Mouse (Mus musculus): ENCODE data around the gene Krtdap. TPM values are rescaled to one million over a fixed set of nuclear protein-coding genes. Genes with fewer than 3 reads are reported as not detected.
A peak's percentile ranks its signal among the peaks of the same experiment; 100 is the strongest.

Gene Krtdap
- total RNA-seq, 1 experiment = 4.9 TPM

GRCm38 (mm10) chr7:30790141-30790540, 2.4 kb downstream of the Krtdap start:
- Histone ChIP-seq H3K36me3 (ENCODE audit: control insufficient read depth, insufficient read depth, low read length, poor library complexity, severe bottlenecking) (no peaks in the 10 kb centered on the region), H3K4me1 (ENCODE audit: control insufficient read depth in 2 of 2, insufficient read depth in 2 of 2, low read length in 2 of 2, poor library complexity in 1 of 2) (peaks cover 2 to 21% of the 10 kb centered on the region in 2 experiments; a peak in 3 of 4 replicates), H3K4me3 (ENCODE audit: insufficient read depth in 1 of 2, low read depth in 1 of 2, low read length in 2 of 2, poor library complexity in 1 of 2, severe bottlenecking in 1 of 2) (no peak overlapping the region), H3K27ac (ENCODE audit: insufficient read depth, low read depth, low read length, poor library complexity, severe bottlenecking) (no peak overlapping the region), H3K9me3 (ENCODE audit: control insufficient read depth, insufficient read depth, low read depth, low read length) (no peaks in the 10 kb centered on the region), H3K9ac (ENCODE audit: insufficient read depth, low read depth, low read length, poor library complexity, severe bottlenecking) (no peak overlapping the region)
- no peak for TF ChIP-seq ZNF384 (IDR thresholded peaks at IDR 0.05; ENCODE audit: low read depth, low read length)
- TF ChIP-seq HCFC1 (IDR thresholded peaks at IDR 0.05; ENCODE audit: borderline replicate concordance, insufficient read depth, low read length) = no peak
- no peak for TF ChIP-seq ZC3H11A (IDR thresholded peaks at IDR 0.05; ENCODE audit: borderline replicate concordance, low read depth, low read length)
- no peak for TF ChIP-seq MAFK (IDR thresholded peaks at IDR 0.05; ENCODE audit: insufficient read depth, low read depth, low read length)
- no peak for TF ChIP-seq CHD2 (IDR thresholded peaks at IDR 0.05; ENCODE audit: low read depth, low read length)
- DNase-seq (ENCODE audit: low read depth, low spot score) = no peak
- in situ Hi-C loops (cut with MboI; ENCODE audit: low sequenced_read_pairs in 2 of 2, unreplicated experiment in 2 of 2) = no loop called here

- Histone ChIP-seq H3K9ac (ENCODE audit: insufficient read depth, low read depth, low read length, poor library complexity, severe bottlenecking) (no peak overlapping the region), H3K27ac (ENCODE audit: insufficient read depth, low read depth, low read length, poor library complexity, severe bottlenecking) (no peak overlapping the region), H3K4me3 (ENCODE audit: insufficient read depth in 1 of 2, low read depth in 1 of 2, low read length in 2 of 2, poor library complexity in 1 of 2, severe bottlenecking in 1 of 2) (peak overlapping the region in 1 of 2 experiments; percentile 57; a peak in 2 of 4 replicates), H3K9me3 (ENCODE audit: control insufficient read depth, insufficient read depth, low read depth, low read length) (no peaks in the 10 kb centered on the region), H3K4me1 (ENCODE audit: control insufficient read depth in 2 of 2, insufficient read depth in 2 of 2, low read length in 2 of 2, poor library complexity in 1 of 2) (peaks cover 2 to 9% of the 10 kb centered on the region in 2 experiments; a peak in 3 of 4 replicates), H3K36me3 (ENCODE audit: control insufficient read depth, insufficient read depth, low read length, poor library complexity, severe bottlenecking) (no peaks in the 10 kb centered on the region)
- DNase-seq (ENCODE audit: low read depth, low spot score) = no peak
- in situ Hi-C loops (cut with MboI; ENCODE audit: low sequenced_read_pairs in 2 of 2, unreplicated experiment in 2 of 2) = no loop called here
- TF ChIP-seq ZNF384 (IDR thresholded peaks at IDR 0.05; ENCODE audit: low read depth, low read length) (no peak), ZC3H11A (IDR thresholded peaks at IDR 0.05; ENCODE audit: borderline replicate concordance, low read depth, low read length) (no peak), MAFK (IDR thresholded peaks at IDR 0.05; ENCODE audit: insufficient read depth, low read depth, low read length) (no peak), HCFC1 (IDR thresholded peaks at IDR 0.05; ENCODE audit: borderline replicate concordance, insufficient read depth, low read length) (no peak), CHD2 (IDR thresholded peaks at IDR 0.05; ENCODE audit: low read depth, low read length) (no peak)
Observed at GRCm38 (mm10) chr7:30791921-30792320, 4.2 kb downstream of the Krtdap start.

- peaks cover 2 to 4% of the 10 kb centered on the region in 2 experiments; a peak in 3 of 4 replicates for H3K4me1 ChIP-seq (ENCODE audit: control insufficient read depth in 2 of 2, insufficient read depth in 2 of 2, low read length in 2 of 2, poor library complexity in 1 of 2)
- H3K4me3 ChIP-seq (ENCODE audit: insufficient read depth in 1 of 2, low read depth in 1 of 2, low read length in 2 of 2, poor library complexity in 1 of 2, severe bottlenecking in 1 of 2) = no peak overlapping the region
- DNase-seq (ENCODE audit: low read depth, low spot score) = no peak
- no peak for TF ChIP-seq MAFK (IDR thresholded peaks at IDR 0.05; ENCODE audit: insufficient read depth, low read depth, low read length)
- no peak for TF ChIP-seq CHD2 (IDR thresholded peaks at IDR 0.05; ENCODE audit: low read depth, low read length)
- no peak for TF ChIP-seq ZC3H11A (IDR thresholded peaks at IDR 0.05; ENCODE audit: borderline replicate concordance, low read depth, low read length)
- no peak for TF ChIP-seq ZNF384 (IDR thresholded peaks at IDR 0.05; ENCODE audit: low read depth, low read length)
- no peak for TF ChIP-seq HCFC1 (IDR thresholded peaks at IDR 0.05; ENCODE audit: borderline replicate concordance, insufficient read depth, low read length)
- no peak overlapping the region for H3K27ac ChIP-seq (ENCODE audit: insufficient read depth, low read depth, low read length, poor library complexity, severe bottlenecking)
- in situ Hi-C loops (cut with MboI; ENCODE audit: low sequenced_read_pairs in 2 of 2, unreplicated experiment in 2 of 2) = no loop called here
- no peak overlapping the region for H3K9ac ChIP-seq (ENCODE audit: insufficient read depth, low read depth, low read length, poor library complexity, severe bottlenecking)
- H3K9me3 ChIP-seq (ENCODE audit: control insufficient read depth, insufficient read depth, low read depth, low read length) = no peaks in the 10 kb centered on the region
- no peaks in the 10 kb centered on the region for H3K36me3 ChIP-seq (ENCODE audit: control insufficient read depth, insufficient read depth, low read length, poor library complexity, severe bottlenecking)
Observed at GRCm38 (mm10) chr7:30794921-30795320, 7.2 kb downstream of the Krtdap start.

- H3K4me3 ChIP-seq (ENCODE audit: insufficient read depth in 1 of 2, low read depth in 1 of 2, low read length in 2 of 2, poor library complexity in 1 of 2, severe bottlenecking in 1 of 2) = no peak overlapping the region
- H3K9ac ChIP-seq (ENCODE audit: insufficient read depth, low read depth, low read length, poor library complexity, severe bottlenecking) = no peak overlapping the region
- H3K36me3 ChIP-seq (ENCODE audit: control insufficient read depth, insufficient read depth, low read length, poor library complexity, severe bottlenecking) = no peaks in the 10 kb centered on the region
- no peak for DNase-seq (ENCODE audit: low read depth, low spot score)
- 0 out of 4 replicates have a peak, but pooled peaks cover 0 to 2% of the 10 kb centered on the region in 2 experiments for H3K4me1 ChIP-seq (ENCODE audit: control insufficient read depth in 2 of 2, insufficient read depth in 2 of 2, low read length in 2 of 2, poor library complexity in 1 of 2)
- no peak overlapping the region for H3K27ac ChIP-seq (ENCODE audit: insufficient read depth, low read depth, low read length, poor library complexity, severe bottlenecking)
- TF ChIP-seq ZNF384 (IDR thresholded peaks at IDR 0.05; ENCODE audit: low read depth, low read length) (no peak), MAFK (IDR thresholded peaks at IDR 0.05; ENCODE audit: insufficient read depth, low read depth, low read length) (no peak), HCFC1 (IDR thresholded peaks at IDR 0.05; ENCODE audit: borderline replicate concordance, insufficient read depth, low read length) (no peak), CHD2 (IDR thresholded peaks at IDR 0.05; ENCODE audit: low read depth, low read length) (no peak)
- in situ Hi-C loops (cut with MboI; ENCODE audit: low sequenced_read_pairs in 2 of 2, unreplicated experiment in 2 of 2) = no loop called here
- H3K9me3 ChIP-seq (ENCODE audit: control insufficient read depth, insufficient read depth, low read depth, low read length) = no peaks in the 10 kb centered on the region
Observed at GRCm38 (mm10) chr7:30796790-30797189, 9.1 kb downstream of the Krtdap start.

GRCm38 (mm10) chr7:30800653-30801052, 13.0 kb downstream of the Krtdap start:
- Histone ChIP-seq H3K4me1 (ENCODE audit: control insufficient read depth in 2 of 2, insufficient read depth in 2 of 2, low read length in 2 of 2, poor library complexity in 1 of 2) (no peaks in the 10 kb centered on the region), H3K9ac (ENCODE audit: insufficient read depth, low read depth, low read length, poor library complexity, severe bottlenecking) (no peak overlapping the region), H3K9me3 (ENCODE audit: control insufficient read depth, insufficient read depth, low read depth, low read length) (no peaks in the 10 kb centered on the region), H3K36me3 (ENCODE audit: control insufficient read depth, insufficient read depth, low read length, poor library complexity, severe bottlenecking) (no peaks in the 10 kb centered on the region), H3K27ac (ENCODE audit: insufficient read depth, low read depth, low read length, poor library complexity, severe bottlenecking) (no peak overlapping the region), H3K4me3 (ENCODE audit: insufficient read depth in 1 of 2, low read depth in 1 of 2, low read length in 2 of 2, poor library complexity in 1 of 2, severe bottlenecking in 1 of 2) (no peak overlapping the region)
- TF ChIP-seq ZC3H11A (IDR thresholded peaks at IDR 0.05; ENCODE audit: borderline replicate concordance, low read depth, low read length) (no peak), ZNF384 (IDR thresholded peaks at IDR 0.05; ENCODE audit: low read depth, low read length) (no peak), CHD2 (IDR thresholded peaks at IDR 0.05; ENCODE audit: low read depth, low read length) (no peak), MAFK (IDR thresholded peaks at IDR 0.05; ENCODE audit: insufficient read depth, low read depth, low read length) (no peak), HCFC1 (IDR thresholded peaks at IDR 0.05; ENCODE audit: borderline replicate concordance, insufficient read depth, low read length) (no peak)
- in situ Hi-C loops (cut with MboI; ENCODE audit: low sequenced_read_pairs in 2 of 2, unreplicated experiment in 2 of 2) = no loop called here
- no peak for DNase-seq (ENCODE audit: low read depth, low spot score)
